Mouse (Mus musculus): ENCODE results near the gene Serpina7.

- no peak for TF ChIP-seq CTCF (IDR thresholded peaks at IDR 0.05; ENCODE audit: low read depth, low read length)
- no peak for TF ChIP-seq POLR2A (IDR thresholded peaks at IDR 0.05; ENCODE audit: extremely low read depth, insufficient read depth, low read length)
Measured at GRCm38 (mm10) chrX:139051976-139052375, 33.1 kb downstream of the Serpina7 start.
